Mouse (Mus musculus): ENCODE measurements at regions not wholly inside any gene's neighbourhood (a gene's known extent, or its start where the extent isn't known, plus 50 kb on each side); places are given as distances from the start of the nearest gene placed in this dataset.
A peak's percentile ranks its signal among the peaks of the same experiment; 100 is the strongest.

DNA sequence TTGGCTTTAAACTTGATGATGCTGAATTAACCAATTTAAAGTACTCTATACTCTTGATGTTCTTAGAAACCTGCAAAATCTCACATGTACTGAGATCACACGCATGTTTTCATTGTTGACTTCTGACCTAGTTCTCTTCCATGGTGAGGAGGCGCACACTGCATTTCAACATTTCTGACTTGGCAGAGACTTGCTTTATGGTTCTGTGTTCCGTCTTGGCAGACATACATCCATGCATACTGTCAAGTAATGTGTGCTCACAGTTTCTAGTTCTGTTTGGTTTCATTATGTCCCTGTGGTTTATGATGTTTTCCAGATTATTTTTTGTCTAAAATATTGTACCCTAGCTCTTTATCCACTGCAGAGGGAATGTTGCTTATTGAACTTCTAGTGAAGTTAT lies 198.5 kb downstream of the Gm11077 start:
- no peak for DNase-seq (ENCODE audit: low spot score in 2 of 2)

DNA sequence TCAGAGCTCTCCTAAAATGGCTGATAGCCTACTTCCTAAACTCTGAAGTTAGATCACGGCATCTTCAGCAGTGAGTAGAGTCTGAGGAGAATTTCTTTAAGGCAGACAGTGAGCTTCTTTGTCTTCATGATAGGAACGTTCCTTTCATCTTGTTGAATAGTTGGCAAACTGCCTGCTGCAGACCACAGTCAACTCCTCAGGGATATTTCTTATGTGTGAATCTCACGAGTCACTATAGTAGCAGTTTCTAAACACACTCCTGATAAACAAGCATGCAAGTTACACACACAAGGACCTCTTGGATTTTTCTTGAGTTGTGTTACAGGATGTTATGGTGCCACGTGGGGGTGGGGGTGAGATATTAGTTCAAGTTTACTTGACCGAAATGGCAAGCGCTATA lies 205.2 kb downstream of the Gm11077 start:
- no peak for DNase-seq (ENCODE audit: low spot score in 2 of 2)

DNA sequence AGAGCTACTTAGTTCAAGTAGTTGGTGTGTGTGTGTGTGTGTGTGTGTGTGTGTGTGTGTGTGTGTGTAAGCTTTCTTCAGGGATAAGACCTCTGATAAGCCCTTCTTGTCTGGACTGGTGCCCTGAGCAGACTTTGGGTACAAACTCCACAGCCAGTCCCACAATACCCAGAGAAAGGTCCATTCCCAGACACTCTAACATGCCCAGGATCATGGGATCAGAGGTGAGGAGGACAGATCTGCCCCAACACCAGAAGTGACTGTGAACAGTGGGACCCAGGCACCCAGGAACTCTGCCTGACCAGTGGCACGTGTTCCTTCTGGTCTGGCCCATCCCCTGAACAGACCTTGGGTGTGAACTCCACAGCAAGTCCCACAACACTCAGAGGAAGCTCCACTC lies 208.9 kb downstream of the Gm11077 start:
- no peak for DNase-seq (ENCODE audit: low spot score in 2 of 2)

DNA sequence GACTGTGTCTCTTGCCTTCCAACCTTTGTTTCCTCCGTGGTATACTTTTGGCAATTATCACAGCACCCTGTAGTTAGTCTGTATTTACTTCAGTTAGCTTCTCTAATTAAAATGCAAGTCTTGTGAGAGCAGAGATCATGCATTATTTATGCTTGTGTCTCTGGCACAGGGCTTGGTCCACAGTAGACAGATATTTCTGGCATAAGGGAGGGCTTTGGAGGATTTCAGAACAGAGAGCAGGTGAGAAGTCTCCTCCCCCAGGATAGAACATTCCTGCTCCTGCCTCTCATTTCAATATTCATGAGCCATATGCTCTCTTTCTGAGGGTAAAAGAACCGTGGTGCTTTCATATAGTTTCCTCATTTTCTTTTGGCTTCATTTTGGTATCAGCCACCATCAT lies 217.6 kb downstream of the Gm11077 start:
- DNase-seq (ENCODE audit: low spot score in 2 of 2), result no peak

DNA sequence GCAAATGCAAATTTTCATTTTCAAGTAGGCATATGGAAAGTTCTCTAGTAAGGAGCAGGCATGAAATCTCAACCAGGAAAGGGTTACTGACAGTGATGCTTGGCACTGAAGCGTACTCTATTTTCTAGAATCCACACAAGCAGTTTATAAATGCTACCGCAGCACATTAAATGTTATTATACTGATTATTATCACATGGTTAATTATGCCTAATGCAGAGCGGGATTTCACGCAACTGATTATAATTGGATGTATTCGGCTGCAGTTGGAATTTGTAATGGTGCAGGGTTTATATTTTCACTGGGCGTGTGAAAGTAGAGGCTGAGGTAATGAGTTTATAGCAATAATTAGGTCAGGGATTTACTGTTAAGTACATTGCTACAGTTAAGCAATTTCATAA lies 221.4 kb downstream of the Gm11077 start:
- no peak for DNase-seq (ENCODE audit: low spot score in 2 of 2)

DNA sequence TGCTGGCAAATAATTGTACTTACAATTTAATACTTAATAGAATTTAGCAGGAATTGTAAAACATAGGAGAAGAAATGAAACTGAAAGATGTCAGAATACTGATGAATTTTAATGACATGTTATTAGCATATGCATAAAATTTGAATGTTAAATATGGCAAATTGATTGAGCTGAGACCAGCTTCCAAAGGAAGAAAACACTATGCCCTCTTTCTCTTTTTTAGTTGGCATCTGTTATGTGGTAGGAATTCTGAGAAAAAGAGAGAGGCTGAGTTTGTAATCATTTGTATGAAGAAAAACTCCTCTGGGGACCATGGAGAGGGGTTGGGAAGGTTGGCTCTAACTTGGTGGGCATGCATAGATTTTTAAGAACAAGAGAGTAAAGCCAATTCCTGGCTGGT lies 224.2 kb downstream of the Gm11077 start:
- DNase-seq (ENCODE audit: low spot score in 2 of 2), result no peak

DNA sequence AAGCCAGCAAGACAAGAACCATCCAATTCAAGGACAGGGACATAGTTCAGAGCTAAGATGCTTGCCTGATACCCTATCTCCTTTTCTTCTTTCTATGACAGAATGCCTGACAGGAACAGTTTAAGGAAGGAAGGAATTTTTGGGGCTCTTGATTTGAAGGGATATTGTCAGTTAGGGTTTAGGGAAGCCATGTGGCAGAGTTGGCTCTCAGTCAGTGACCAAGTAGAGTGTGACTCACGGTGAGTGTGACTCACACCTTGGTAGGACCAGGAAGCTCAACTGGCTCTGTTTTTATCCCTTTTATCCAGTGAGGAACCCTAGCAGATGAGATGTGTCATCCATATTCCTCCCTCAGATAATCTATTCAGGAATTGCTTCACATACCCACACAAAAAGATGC lies 224.6 kb downstream of the Gm11077 start:
- no peak for DNase-seq (ENCODE audit: low spot score in 2 of 2)

DNA sequence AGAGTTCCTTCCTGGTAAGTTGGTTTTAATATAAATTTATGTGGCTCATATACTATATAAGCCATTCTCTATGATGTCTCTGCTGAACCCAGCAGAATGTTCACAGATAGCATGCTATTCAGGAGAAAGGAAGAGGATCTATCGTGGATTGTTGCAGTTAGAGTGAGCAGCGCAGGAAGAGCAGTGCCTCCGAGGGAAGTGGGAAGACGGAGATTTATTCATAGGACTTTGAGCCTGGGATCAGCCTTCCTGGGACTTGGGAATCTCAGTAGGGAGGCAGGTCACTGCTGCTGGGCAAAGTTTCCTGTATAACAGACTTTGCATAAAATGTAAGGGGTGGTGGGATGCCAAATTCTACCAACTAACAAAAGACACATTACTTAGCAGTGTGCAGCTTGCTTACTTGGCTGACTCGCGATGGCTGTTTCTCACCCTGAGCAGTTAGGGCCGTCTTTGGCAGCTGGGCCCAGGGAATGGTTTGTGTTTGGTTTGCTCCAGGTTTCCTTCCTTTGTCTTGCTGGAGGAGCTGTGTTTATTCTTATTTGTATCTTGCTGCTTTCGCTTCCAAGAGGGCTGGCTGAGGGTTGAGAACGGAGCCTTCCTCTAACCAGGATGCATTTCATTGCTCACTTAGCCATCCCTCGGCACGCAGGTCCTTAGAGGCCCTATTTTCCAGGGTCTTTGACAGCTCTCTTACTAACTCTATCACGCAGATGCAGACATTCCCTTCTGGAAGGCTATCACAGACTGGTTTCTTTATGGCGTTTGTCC lies 226.9 kb downstream of the Gm11077 start:
- no peak for DNase-seq (ENCODE audit: low spot score in 2 of 2)

DNA sequence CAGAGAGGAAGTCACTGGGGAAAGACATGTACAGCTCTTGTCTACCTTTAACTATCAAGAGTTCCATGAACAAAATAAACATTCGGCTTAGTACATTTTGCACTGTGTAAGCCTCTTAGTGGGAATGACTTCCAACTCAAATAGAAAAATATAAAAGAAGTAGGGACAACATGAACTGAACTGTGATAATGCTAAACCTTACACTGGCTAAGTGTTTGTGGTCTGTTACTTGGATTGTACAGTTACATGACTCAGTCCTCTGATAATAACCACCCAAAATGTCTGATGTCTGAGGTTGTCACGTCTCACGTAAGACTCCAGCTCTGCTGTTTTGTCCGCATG lies 227.4 kb downstream of the Gm11077 start:
- DNase-seq (ENCODE audit: low spot score in 2 of 2), result no peak

DNA sequence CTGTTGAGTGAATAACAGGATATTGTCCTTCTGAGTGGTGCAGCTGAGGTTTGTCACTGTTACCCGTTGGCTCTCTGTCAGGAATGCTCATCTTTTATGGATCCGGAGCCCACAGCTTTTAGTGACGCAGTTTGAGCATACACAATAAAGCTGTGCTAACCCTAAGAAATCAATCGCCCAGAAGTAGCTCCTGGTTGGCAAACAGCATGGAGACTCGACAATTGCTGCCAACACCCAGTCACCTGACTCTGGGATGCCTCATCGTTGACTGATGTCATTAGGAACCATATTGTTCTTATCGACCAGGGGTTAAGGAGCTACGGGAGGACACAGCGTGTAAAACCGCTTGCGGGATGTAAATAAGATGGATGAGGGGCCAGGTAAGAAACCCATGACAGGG lies 232.9 kb downstream of the Gm11077 start:
- peak in 1 of 2 experiments; percentile 13 for DNase-seq (ENCODE audit: low spot score in 2 of 2)

DNA sequence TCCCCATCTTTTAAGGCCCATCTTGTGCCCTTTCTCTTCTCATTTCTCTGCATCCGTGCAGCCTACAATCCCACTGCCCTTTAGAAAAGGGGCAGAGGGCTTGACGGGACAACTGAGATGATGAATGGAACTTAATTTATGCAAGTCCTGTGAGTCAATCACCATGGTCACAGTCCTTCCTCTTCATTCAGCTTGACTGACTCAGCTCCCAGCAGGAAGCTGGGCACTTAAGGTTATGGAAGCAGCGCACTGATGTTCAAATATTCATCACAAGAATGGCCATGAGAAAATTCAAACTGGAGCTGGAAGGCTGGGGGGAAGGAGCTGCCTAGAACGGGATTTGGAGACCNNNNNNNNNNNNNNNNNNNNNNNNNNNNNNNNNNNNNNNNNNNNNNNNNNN lies 233.5 kb downstream of the Gm11077 start:
- DNase-seq (ENCODE audit: low spot score in 2 of 2), result peak in 1 of 2 experiments; percentile 30

DNA sequence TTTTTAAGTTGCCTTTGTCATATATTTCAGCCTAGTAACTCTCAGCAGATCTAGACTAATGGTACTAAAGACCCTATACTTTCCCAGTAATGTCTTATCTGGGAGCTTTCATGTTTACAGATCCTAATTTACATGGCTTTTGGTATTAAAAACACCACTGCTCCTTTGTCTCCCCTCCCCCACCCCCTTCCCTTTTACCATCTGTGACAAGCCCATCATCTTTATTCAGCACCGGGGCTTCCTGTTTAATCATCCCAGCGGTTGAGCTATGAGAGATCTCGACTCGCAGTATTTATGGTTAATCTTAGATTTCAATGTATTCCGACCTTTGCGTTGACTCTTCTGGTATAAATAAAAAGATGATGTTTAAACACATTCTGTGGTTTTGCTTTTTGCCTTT lies 244.6 kb downstream of the Gm11077 start:
- no peak for DNase-seq (ENCODE audit: low spot score in 2 of 2)

DNA sequence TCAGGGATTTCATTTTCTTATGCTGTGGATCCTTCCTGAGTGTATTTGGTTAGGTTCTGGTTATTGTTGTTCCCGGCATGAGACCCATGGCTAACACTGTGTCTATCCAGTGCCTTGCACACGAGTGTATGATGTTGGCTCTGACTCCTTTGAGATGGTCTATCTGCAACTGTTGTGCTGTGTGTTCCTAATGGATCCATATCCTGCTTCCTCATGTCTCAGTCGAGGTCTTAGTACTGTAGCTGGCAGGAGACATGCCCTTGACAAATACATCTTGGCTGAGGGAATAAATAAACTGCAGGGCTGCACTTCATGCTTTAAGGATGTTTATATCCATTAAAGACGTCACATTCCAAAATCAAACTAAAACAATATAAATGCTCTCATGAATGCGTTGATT lies 247.9 kb downstream of the Gm11077 start:
- no peak for DNase-seq (ENCODE audit: low spot score in 2 of 2)

DNA sequence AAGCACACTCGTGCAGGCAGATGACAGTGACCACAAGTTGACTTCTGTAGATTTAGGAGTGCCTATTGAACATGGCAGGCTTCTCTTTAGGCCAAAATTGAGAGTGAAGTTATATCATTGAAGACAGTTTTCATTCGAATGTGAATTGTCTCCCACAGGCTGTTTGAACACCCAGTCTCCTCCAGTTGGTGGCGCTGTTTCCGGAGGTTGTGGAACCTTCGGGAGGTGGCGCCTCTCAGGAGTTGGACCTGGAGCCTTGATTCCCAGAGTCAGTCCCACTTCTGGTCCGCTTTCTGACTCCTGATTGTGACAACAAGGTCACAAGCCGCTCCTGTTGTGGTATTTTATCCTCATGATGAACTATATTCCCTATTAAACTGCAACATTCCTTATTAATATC lies 254.5 kb downstream of the Gm11077 start:
- DNase-seq (ENCODE audit: low spot score in 2 of 2), result no peak

DNA sequence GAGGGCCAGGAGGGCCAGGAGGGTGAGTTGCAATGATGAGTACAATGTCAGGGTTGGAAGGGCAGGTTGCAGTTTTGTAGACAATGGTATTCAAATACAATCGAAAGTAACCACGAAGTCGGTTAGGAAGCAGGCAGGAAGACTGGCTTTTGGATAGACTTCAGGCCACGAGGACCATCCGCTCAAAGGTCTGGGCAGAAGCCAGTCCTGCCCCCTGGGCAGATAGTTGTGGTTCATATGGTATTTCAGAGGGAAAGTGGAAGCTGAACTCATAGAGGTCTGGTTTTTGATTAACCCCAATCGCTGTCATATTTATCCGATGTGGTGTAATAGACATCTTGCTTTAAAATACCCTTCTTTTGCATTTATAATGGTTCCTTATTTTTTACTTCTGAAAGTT lies 255.2 kb downstream of the Gm11077 start:
- DNase-seq (ENCODE audit: low spot score in 2 of 2), result no peak

DNA sequence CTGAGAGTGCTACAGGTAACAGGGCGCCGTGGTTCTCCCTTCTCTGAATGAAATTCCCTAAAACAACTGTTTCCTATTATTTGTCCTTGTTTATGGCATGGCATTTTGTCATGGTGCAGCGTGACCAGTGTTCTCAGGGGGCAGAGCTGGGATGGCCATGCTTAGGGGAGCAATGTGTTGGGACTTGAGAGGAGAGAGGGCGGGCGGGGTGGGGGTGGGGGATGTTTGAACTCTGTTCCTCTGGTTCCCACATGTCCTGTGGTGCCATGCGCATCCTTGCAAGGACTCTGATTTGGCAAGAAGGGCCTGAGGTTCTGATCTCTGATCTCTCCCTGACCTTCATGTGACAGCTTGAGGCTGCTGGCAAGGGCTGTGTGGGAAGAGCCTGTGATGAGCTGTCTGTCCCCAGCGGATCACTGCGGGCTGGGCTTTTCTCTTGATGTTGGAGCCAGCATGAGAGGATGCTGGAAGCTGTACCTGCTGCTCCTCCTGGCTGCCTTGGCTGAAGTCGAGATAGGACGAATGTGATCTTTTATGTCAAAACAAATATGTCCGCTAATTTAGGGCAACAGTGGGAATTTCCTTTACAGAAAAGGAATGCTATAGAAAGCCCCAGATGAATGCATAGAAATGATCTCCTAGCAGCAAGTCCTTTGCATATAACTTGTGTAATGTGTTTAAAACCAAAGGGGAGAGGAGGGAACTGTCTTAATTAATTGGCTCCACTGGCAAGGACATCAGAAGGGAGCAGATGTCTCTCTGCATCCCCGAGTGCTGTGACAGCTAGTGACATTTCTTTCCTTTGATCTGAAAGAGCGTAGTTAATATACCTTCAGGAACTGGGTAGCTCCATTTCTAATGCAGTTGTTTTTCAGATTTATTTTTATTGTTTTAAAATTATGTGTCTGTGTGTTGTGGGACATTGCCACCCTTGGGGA lies 255.2 kb upstream of the Pde3a start:
- peak in 1 of 2 experiments; percentile 34 for DNase-seq (ENCODE audit: low spot score in 2 of 2)

DNA sequence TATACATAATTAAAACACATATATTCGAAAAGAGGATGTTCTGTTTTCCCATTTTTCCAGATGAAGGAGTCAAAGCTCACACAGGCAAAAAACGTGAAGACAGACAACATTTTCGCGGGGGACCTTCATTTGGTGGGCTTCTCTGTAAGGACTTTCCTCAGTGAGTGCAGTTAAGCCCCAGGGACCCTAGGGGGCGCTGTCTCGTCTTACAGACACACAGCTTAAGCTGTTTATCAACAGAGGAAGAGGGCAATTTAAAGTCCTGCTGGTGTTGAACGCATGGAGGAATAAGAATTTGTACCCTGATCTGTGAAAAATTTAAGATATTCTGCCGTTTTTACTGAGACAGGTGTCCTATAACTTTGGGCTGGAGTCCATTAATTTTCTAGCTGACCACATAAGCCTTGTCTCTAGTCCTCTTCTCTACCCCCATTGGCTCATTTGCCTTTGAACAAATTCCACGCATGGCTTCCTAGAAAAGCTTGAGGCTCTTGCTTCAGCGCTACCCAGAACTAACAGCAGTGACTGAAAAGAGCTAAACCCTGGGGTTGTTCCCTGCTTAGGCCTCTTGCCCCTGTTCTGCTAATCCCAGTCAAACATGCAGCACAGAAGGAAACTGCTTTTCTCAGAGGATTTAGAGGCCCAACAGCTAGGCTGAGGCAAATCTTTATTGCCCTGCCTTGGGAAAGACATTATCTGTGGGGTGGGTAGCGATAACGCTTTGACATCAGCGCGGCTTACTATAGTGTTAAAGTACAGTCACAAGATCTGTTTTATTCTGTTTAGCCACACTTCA lies 253.5 kb upstream of the Pde3a start:
- peak in 1 of 2 experiments; percentile 50 for DNase-seq (ENCODE audit: low spot score in 2 of 2)

DNA sequence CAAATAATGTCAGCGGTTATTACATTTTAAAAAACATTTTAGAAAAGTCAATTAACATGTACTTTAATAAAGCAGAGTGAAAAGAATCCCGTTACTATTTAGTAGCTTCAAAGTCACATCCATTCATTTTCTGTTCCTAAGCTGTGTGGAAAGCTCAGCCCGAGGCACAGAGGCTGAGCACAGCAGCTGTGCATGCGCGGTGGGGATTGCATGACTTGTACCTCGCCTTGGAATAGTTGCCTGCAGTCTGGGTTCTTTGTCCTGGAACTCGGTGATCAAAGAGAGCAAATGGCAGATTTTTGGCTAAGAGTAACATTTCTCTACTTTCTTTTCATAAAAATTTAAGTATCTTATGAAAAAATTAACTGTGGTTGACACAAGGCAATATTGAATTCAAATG lies 251.0 kb upstream of the Pde3a start:
- DNase-seq (ENCODE audit: low spot score in 2 of 2), result no peak

DNA sequence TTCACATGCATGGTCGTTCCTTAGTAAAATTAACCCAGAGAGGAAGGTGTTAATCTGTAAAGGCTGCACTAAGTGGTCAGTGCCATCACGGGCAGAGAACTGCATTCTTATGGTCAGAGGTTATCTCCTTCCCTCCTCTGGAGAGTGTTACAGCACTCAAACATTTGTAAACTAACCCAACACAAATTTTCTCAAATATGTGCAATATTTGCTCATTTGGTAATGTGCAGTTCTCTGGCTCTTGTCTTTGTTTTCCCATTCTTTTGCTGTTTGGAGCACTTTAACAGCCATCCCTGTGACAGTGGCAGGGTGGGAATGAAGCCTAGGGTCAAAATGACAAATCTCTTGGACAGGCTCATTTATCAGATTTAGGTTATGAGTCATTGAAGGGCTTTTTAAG lies 248.5 kb upstream of the Pde3a start:
- no peak for DNase-seq (ENCODE audit: low spot score in 2 of 2)

DNA sequence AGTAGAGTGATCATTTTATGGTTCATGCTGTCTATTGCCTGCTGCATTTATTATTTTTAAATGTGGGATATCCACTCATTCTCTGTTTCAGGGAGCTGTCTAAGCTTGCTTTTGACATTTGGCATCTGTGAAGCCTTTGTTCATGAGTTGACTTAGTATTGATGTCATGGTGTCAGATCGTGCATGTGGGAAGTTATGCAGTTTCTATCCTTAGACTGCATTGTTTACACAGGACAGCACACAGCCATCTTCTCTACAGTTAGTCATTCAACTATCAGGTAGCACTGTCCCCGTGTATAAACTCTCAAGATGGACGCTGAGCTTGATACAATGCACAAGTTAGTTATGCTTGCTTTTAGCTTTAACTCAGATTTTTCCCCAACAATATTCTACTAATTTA lies 247.8 kb upstream of the Pde3a start:
- DNase-seq (ENCODE audit: low spot score in 2 of 2), result no peak

DNA sequence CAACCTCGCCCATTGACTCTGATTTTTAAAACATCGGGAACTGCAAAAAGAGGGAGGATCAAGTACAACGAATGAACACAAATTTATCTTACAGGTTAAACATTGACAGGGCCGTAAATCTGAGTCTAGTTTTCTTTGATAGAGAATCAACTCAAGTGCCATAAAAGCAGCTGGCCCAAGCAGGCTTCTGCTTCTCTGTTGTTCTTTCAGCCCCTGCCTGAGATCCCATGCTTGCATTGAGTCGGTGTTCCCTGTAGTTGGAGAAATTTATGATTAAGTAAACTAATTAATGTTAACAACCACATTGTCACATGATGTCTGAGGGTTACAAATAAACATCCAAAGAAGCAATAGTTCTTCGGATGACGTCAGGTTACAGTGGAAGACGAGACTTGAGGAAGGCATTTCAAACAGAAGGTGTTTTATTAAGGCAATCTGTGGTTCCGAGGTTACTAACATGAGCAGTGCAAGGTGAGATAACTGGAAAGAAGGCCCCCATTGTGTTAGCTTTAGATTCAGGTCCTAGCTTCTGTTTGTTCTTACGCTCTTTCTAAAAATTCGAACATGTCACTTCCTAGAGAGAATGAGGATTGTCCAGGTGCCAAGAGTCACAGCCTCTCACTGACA lies 233.9 kb upstream of the Pde3a start:
- no peak for DNase-seq (ENCODE audit: low spot score in 2 of 2)

DNA sequence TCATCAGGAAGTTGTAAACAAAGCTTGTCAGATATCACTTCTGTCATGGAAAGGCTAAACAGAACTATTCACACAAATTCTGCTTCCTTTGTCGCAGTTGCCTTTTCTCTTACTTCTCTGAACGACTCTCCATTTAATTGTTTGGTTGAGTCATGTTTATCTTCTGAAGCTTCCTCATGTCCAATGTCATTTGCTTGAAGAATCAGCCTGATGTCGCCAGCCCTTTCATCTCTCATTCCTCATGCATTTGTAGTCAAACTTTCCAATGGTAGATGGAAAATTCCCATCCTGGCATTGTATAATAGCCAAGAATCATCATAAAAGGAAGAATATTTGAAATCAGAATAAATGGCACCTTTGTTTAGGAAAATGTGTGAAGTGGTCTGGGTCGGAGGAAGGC lies 225.6 kb upstream of the Pde3a start:
- no peak for DNase-seq (ENCODE audit: low spot score in 2 of 2)
